Mouse (Mus musculus): ENCODE results near the gene Catsper3.

- TF ChIP-seq POLR2A (IDR thresholded peaks at IDR 0.05; ENCODE audit: borderline replicate concordance, low read depth, low read length): no peak
- TF ChIP-seq CTCF (IDR thresholded peaks at IDR 0.05; ENCODE audit: low read depth, low read length): no peak
Observed at GRCm38 (mm10) chr13:55835548-55836097, 51.3 kb downstream of the Catsper3 start.

Data from bone marrow macrophage, adult 2 months (primary cell).